Mouse (Mus musculus) forebrain, embryonic 13.5 days (tissue): ENCODE measurements at regions not wholly inside any gene's neighbourhood (a gene's known extent, or its start where the extent isn't known, plus 50 kb on each side); places are given as distances from the start of the nearest gene placed in this dataset.

Experiments used
- ATAC-seq: fragments of 200-750 bp; cut with Nextera tagmentation; 2 replicates; pipeline ENCODE4 v1.8.0; 2017
- H3K27ac ChIP-seq: fragments of 300-500 bp; sonication (generic); 2 replicates; pipeline ENCODE4 v1.5.1; 2015; ENCODE audit warnings: inconsistent platforms, mild to moderate bottlenecking, moderate library complexity
- H3K27me3 ChIP-seq: fragments of 300-500 bp; sonication (generic); 2 replicates; pipeline ENCODE4 v1.6.1; 2015; ENCODE audit warnings: mild to moderate bottlenecking, inconsistent platforms
- H3K36me3 ChIP-seq: fragments of 300-500 bp; sonication (generic); 2 replicates; pipeline ENCODE4 v1.6.1; 2015; ENCODE audit warnings: mild to moderate bottlenecking, inconsistent platforms; ENCODE audit not compliant: poor library complexity, severe bottlenecking
- H3K4me1 ChIP-seq: fragments of 300-500 bp; sonication (generic); 2 replicates; pipeline ENCODE4 v1.6.1; 2015; ENCODE audit warnings: inconsistent platforms
- H3K4me2 ChIP-seq: fragments of 300-500 bp; sonication (generic); 2 replicates; pipeline ENCODE4 v1.6.1; 2015; ENCODE audit warnings: inconsistent platforms, mild to moderate bottlenecking, moderate library complexity
- H3K4me3 ChIP-seq: fragments of 300-500 bp; sonication (generic); 2 replicates; pipeline ENCODE4 v1.5.1; 2015; ENCODE audit warnings: mild to moderate bottlenecking, inconsistent platforms
- H3K9ac ChIP-seq: fragments of 300-500 bp; sonication (generic); 2 replicates; pipeline ENCODE4 v1.6.1; 2015; ENCODE audit warnings: mild to moderate bottlenecking, inconsistent platforms
- H3K9me3 ChIP-seq: fragments of 300-500 bp; sonication (generic); replicated peaks from 2 replicates; pipeline ENCODE4 v1.6.1; 2016; ENCODE audit warnings: inconsistent platforms
- WGBS: fragments of 180-500 bp; shearing (Covaris S2); methylation state at CpG from one replicate; pipeline ENCODE4 v1.1.7; 2015; 5-methylcytosine and 5-hydroxymethylcytosine counted together

GRCm38 (mm10) chr3:128287846-128288245, 391.7 kb upstream of the Fam241a start:
- no peaks in the 10 kb centered on the region for H3K4me1 ChIP-seq
- H3K9ac ChIP-seq: no peak overlapping the region
- WGBS: 80% methylated on average over 4 of the region's 4 CpGs
- H3K36me3 ChIP-seq: no peaks in the 10 kb centered on the region
- H3K9me3 ChIP-seq: no peaks in the 10 kb centered on the region
- no peak overlapping the region for H3K4me2 ChIP-seq
- no peak for ATAC-seq
- no peak overlapping the region for H3K4me3 ChIP-seq
- H3K27me3 ChIP-seq: no peaks in the 10 kb centered on the region
- H3K27ac ChIP-seq: no peak overlapping the region

DNA sequence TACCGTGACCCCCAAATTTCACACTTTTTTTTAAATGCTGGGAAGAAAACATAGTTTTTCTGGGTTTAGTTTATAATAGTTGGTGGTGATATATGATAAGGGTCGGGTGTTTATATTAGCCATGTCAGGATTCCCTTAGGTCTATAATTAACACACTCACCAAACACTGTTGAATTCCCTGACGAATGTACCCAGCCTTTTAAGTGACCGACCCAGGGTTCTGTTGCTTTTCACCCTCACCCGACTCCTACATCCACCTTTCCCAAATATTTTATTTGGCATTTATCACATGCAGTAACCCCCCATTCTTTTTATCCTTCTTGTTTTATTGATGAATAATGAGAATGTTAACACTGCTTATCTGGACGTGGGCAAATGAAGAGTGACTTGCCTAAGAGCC, 389.1 kb upstream of the Fam241a start:
- no peak overlapping the region for H3K27ac ChIP-seq
- no peaks in the 10 kb centered on the region for H3K27me3 ChIP-seq
- no peak overlapping the region for H3K4me3 ChIP-seq
- H3K4me2 ChIP-seq: no peak overlapping the region
- no peaks in the 10 kb centered on the region for H3K4me1 ChIP-seq
- WGBS: 86% methylated on average over 6 of the region's 6 CpGs
- ATAC-seq: no peak
- H3K9ac ChIP-seq: no peak overlapping the region
- no peaks in the 10 kb centered on the region for H3K36me3 ChIP-seq
- H3K9me3 ChIP-seq: no peaks in the 10 kb centered on the region

DNA sequence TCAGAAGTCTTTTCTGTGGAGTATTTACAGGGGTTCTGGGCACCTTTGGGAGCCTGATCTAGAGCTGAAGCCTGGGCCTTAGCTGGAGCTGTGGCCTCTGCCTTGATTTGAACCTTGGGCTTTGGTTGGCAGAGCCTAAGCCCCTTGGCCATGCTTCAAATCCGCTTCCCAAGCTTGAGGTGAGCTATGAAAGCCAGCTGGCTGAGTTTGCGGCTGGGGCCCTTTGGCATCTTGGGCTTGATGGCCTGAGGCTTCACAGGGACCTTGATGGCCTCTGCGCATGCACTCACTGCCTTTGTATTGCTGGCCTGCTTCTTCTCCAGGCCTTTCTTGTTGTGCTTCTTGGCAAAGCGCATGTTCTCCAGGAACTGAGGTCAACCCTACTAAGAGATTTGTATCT, 384.5 kb upstream of the Fam241a start:
- Histone ChIP-seq H3K27ac (no peak overlapping the region), H3K9me3 (no peaks in the 10 kb centered on the region), H3K27me3 (no peaks in the 10 kb centered on the region), H3K4me2 (no peak overlapping the region), H3K9ac (no peak overlapping the region), H3K4me3 (no peak overlapping the region), H3K4me1 (no peaks in the 10 kb centered on the region), H3K36me3 (no peaks in the 10 kb centered on the region)
- WGBS: 96% methylated on average over 4 of the region's 4 CpGs
- no peak for ATAC-seq

GRCm38 (mm10) chr3:128270576-128270975, 374.5 kb upstream of the Fam241a start:
- no peak overlapping the region for H3K4me3 ChIP-seq
- no peaks in the 10 kb centered on the region for H3K9me3 ChIP-seq
- no peaks in the 10 kb centered on the region for H3K36me3 ChIP-seq
- H3K9ac ChIP-seq: no peak overlapping the region
- no peaks in the 10 kb centered on the region for H3K27me3 ChIP-seq
- no peak for ATAC-seq
- H3K27ac ChIP-seq: no peak overlapping the region
- 45% methylated on average over 6 of the region's 6 CpGs for WGBS
- no peak overlapping the region for H3K4me2 ChIP-seq
- H3K4me1 ChIP-seq: 0 out of 2 replicates have a peak, but pooled peaks cover 2% of the 10 kb centered on the region

GRCm38 (mm10) chr3:128261208-128261607, 365.1 kb upstream of the Fam241a start:
- Histone ChIP-seq H3K27ac (no peak overlapping the region), H3K27me3 (no peaks in the 10 kb centered on the region)

GRCm38 (mm10) chr3:128247816-128248215, 351.7 kb upstream of the Fam241a start:
- H3K4me1 ChIP-seq: no peaks in the 10 kb centered on the region
- H3K9ac ChIP-seq: no peak overlapping the region
- H3K4me3 ChIP-seq: no peak overlapping the region
- H3K27me3 ChIP-seq: no peaks in the 10 kb centered on the region
- H3K9me3 ChIP-seq: no peaks in the 10 kb centered on the region
- WGBS: 69% methylated on average over 2 of the region's 2 CpGs
- no peak overlapping the region for H3K27ac ChIP-seq
- H3K4me2 ChIP-seq: no peak overlapping the region
- ATAC-seq: no peak
- H3K36me3 ChIP-seq: no peaks in the 10 kb centered on the region

More at GRCm38 (mm10) chr3:128261208-128261607, 365.1 kb upstream of the Fam241a start:
- no peak overlapping the region for H3K4me2 ChIP-seq
- H3K36me3 ChIP-seq: no peaks in the 10 kb centered on the region
- H3K9ac ChIP-seq: no peak overlapping the region
- H3K4me3 ChIP-seq: no peak overlapping the region
- 87% methylated on average over 2 of the region's 2 CpGs for WGBS
- H3K9me3 ChIP-seq: no peaks in the 10 kb centered on the region
- ATAC-seq: no peak
- H3K4me1 ChIP-seq: no peaks in the 10 kb centered on the region

DNA sequence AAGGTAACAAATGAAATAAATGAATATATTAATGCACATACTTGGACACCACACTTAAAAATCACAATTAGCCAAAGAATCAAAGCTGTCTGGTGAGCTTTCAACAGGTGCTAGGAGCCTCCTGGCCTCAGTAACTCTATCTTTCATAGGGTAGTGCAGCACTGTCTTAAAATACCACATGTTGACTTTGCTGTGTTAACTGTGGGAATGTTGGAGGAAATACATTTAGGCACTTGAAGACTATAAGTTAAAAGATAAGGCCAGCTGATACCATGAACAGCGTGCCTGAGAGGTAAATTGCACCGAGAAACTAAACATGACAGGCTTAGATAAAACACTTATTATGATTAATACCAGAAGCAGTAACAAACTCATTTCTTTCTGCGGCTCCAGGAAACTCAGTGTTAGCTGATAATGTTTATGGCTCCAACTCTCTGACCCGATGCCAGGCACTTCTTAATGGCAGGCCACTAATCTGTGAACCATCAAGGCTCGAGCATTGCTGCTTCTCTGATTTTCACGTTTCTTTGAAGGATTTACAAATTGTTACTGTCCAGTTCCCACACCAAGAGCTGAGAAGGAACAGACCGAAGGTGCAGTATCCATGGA, 343.8 kb upstream of the Fam241a start:
- no peaks in the 10 kb centered on the region for H3K9me3 ChIP-seq
- H3K4me3 ChIP-seq: no peak overlapping the region
- no peak overlapping the region for H3K27ac ChIP-seq
- WGBS: 89% methylated on average over 7 of the region's 7 CpGs
- no peak overlapping the region for H3K9ac ChIP-seq
- no peaks in the 10 kb centered on the region for H3K4me1 ChIP-seq
- H3K36me3 ChIP-seq: no peaks in the 10 kb centered on the region
- H3K27me3 ChIP-seq: no peaks in the 10 kb centered on the region
- H3K4me2 ChIP-seq: no peak overlapping the region
- ATAC-seq: no peak

- H3K27me3 ChIP-seq: no peaks in the 10 kb centered on the region
- H3K36me3 ChIP-seq: no peaks in the 10 kb centered on the region
- no peaks in the 10 kb centered on the region for H3K4me1 ChIP-seq
- H3K4me2 ChIP-seq: no peak overlapping the region
- ATAC-seq: no peak
- H3K27ac ChIP-seq: no peak overlapping the region
- no peak overlapping the region for H3K4me3 ChIP-seq
- no peaks in the 10 kb centered on the region for H3K9me3 ChIP-seq
- WGBS: 85% methylated on average over 5 of the region's 5 CpGs
- no peak overlapping the region for H3K9ac ChIP-seq
Observed at GRCm38 (mm10) chr3:128230390-128230789, 334.3 kb upstream of the Fam241a start.

- no peak for ATAC-seq
- H3K27me3 ChIP-seq: no peaks in the 10 kb centered on the region
- no peaks in the 10 kb centered on the region for H3K36me3 ChIP-seq
- H3K4me1 ChIP-seq: no peaks in the 10 kb centered on the region
- 61% methylated on average over 6 of the region's 6 CpGs for WGBS
- no peaks in the 10 kb centered on the region for H3K9me3 ChIP-seq
- H3K27ac ChIP-seq: no peak overlapping the region
- no peak overlapping the region for H3K4me3 ChIP-seq
- no peak overlapping the region for H3K9ac ChIP-seq
- H3K4me2 ChIP-seq: no peak overlapping the region
Observed at GRCm38 (mm10) chr3:128226930-128227585, 330.9 kb upstream of the Fam241a start.

GRCm38 (mm10) chr3:128226503-128226902, 330.4 kb upstream of the Fam241a start:
- no peak overlapping the region for H3K4me3 ChIP-seq
- H3K27ac ChIP-seq: no peak overlapping the region
- no peak for ATAC-seq
- H3K4me1 ChIP-seq: no peaks in the 10 kb centered on the region
- H3K27me3 ChIP-seq: no peaks in the 10 kb centered on the region
- no peaks in the 10 kb centered on the region for H3K36me3 ChIP-seq
- no peaks in the 10 kb centered on the region for H3K9me3 ChIP-seq
- no peak overlapping the region for H3K9ac ChIP-seq
- H3K4me2 ChIP-seq: no peak overlapping the region
- 85% methylated on average over 6 of the region's 6 CpGs for WGBS

DNA sequence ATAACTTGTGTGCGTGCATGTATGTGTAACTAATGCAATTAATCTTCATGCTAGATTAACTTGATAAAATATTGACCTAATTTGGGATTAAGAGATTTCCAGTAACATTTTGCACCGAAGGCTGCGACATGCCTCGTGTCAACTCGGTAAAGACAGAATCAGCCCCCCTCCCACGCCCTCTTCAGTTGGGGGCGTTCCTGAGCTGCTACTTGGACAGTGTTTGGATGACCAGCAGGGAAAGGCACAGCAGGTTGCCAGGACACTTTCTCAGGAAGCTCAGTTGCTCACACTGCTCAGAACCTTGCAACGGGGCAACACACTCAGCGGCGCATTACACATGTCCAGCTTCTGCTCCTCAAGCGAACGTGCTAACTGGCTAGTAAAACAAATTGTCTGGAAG, 326.2 kb upstream of the Fam241a start:
- H3K36me3 ChIP-seq: no peaks in the 10 kb centered on the region
- 16% methylated on average over 12 of the region's 12 CpGs for WGBS
- H3K4me3 ChIP-seq: no peak overlapping the region
- H3K27me3 ChIP-seq: no peaks in the 10 kb centered on the region
- no peak overlapping the region for H3K9ac ChIP-seq
- no peaks in the 10 kb centered on the region for H3K4me1 ChIP-seq
- no peak overlapping the region for H3K4me2 ChIP-seq
- H3K27ac ChIP-seq: no peak overlapping the region
- ATAC-seq: no peak
- H3K9me3 ChIP-seq: no peaks in the 10 kb centered on the region

- Histone ChIP-seq H3K4me2 (no peak overlapping the region), H3K4me3 (no peak overlapping the region), H3K9me3 (no peaks in the 10 kb centered on the region), H3K36me3 (no peaks in the 10 kb centered on the region), H3K27ac (no peak overlapping the region), H3K4me1 (no peaks in the 10 kb centered on the region), H3K9ac (no peak overlapping the region), H3K27me3 (no peaks in the 10 kb centered on the region)
- 22% methylated on average over 2 of the region's 2 CpGs for WGBS
- ATAC-seq: no peak
Observed at GRCm38 (mm10) chr3:128221625-128222024, 325.5 kb upstream of the Fam241a start.
